Mouse (Mus musculus) adrenal gland, postnatal 10 days (tissue): ENCODE measurements around the gene Siva1. TPM values are rescaled to one million over a fixed set of nuclear protein-coding genes. Genes with fewer than 3 reads are reported as not detected.

ENCODE experiments used
- DNase-seq: peaks from one replicate; pipeline ENCODE4 v3.0.0; 2021; ENCODE audit warnings: mixed read lengths
- total RNA-seq, 2 experiments: library from RNA; stranded (reverse); gene quantifications; 2 replicates each; pipeline ENCODE4 v1.2.3; 2021

Gene Siva1
- total RNA-seq, 2 experiments from 2014 or later = 35.9 to 46.7 TPM

GRCm38 (mm10) chr12:112621900-112622299 lies 22.6 kb upstream of the Siva1 start:
- DNase-seq = no peak

GRCm38 (mm10) chr12:112623742-112624141 lies 20.7 kb upstream of the Siva1 start:
- DNase-seq = peak; percentile 82

- no peak for DNase-seq
Observed at GRCm38 (mm10) chr12:112625700-112626099, 18.8 kb upstream of the Siva1 start.

GRCm38 (mm10) chr12:112626455-112626854 lies 18.0 kb upstream of the Siva1 start:
- DNase-seq = no peak

GRCm38 (mm10) chr12:112627097-112627881 lies 17.2 kb upstream of the Siva1 start:
- no peak for DNase-seq

GRCm38 (mm10) chr12:112628197-112628596 lies 16.3 kb upstream of the Siva1 start:
- no peak for DNase-seq

GRCm38 (mm10) chr12:112628928-112629721 lies 15.4 kb upstream of the Siva1 start:
- peak; percentile 79 for DNase-seq

- no peak for DNase-seq
Observed at GRCm38 (mm10) chr12:112630029-112630428, 14.4 kb upstream of the Siva1 start.

GRCm38 (mm10) chr12:112630796-112631195 lies 13.7 kb upstream of the Siva1 start:
- no peak for DNase-seq

GRCm38 (mm10) chr12:112631472-112631871 lies 13.0 kb upstream of the Siva1 start:
- no peak for DNase-seq

- no peak for DNase-seq
Observed at GRCm38 (mm10) chr12:112632084-112632777, 12.2 kb upstream of the Siva1 start.

- DNase-seq = no peak
Observed at GRCm38 (mm10) chr12:112632907-112633306, 11.6 kb upstream of the Siva1 start.

- DNase-seq = no peak
Observed at GRCm38 (mm10) chr12:112633686-112634085, 10.8 kb upstream of the Siva1 start.

- no peak for DNase-seq
Observed at GRCm38 (mm10) chr12:112639526-112639925, 5.0 kb upstream of the Siva1 start.

GRCm38 (mm10) chr12:112643126-112643525 lies 1.4 kb upstream of the Siva1 start:
- no peak for DNase-seq

- DNase-seq = no peak
Observed at GRCm38 (mm10) chr12:112644855-112645506, 502 bp downstream of the Siva1 start.

GRCm38 (mm10) chr12:112646139-112646538 lies 1.7 kb downstream of the Siva1 start:
- no peak for DNase-seq

GRCm38 (mm10) chr12:112648081-112648480 lies 3.6 kb downstream of the Siva1 start:
- no peak for DNase-seq

- no peak for DNase-seq
Observed at GRCm38 (mm10) chr12:112651778-112652439, 7.4 kb downstream of the Siva1 start.

GRCm38 (mm10) chr12:112653157-112653824 lies 8.8 kb downstream of the Siva1 start:
- peak; percentile 92 for DNase-seq

- DNase-seq = no peak
Observed at GRCm38 (mm10) chr12:112654076-112654475, 9.6 kb downstream of the Siva1 start.
